Mouse (Mus musculus) ES-E14 (cell line): ENCODE data around the gene Ldhd. TPM values are rescaled to one million over a fixed set of nuclear protein-coding genes. Genes with fewer than 3 reads are reported as not detected.

Experiments
- DNase-seq: peaks from one replicate; pipeline ENCODE4 v3.0.0-alpha.2; 2013; ENCODE audit warnings: low read depth, low spot score
- H3K27ac ChIP-seq: 2 replicates; pipeline ENCODE4 v1.5.1; 2012; ENCODE audit warnings: low read depth, mild to moderate bottlenecking, low read length, moderate library complexity, mixed read lengths; ENCODE audit not compliant: poor library complexity, insufficient read depth, severe bottlenecking
- H3K36me3 ChIP-seq: 2 replicates; pipeline ENCODE4 v1.6.1; 2012; ENCODE audit warnings: mild to moderate bottlenecking, low read length, moderate library complexity, mixed read lengths; ENCODE audit not compliant: control insufficient read depth, poor library complexity, insufficient read depth, severe bottlenecking
- H3K4me1 ChIP-seq, 2 experiments: fragments of 150-350 bp in 1 of 2; sonication (generic) in 1 of 2; 2 replicates each; pipeline ENCODE4 v1.6.1; 2012; ENCODE audit warnings: low read length in 2 of 2, mild to moderate bottlenecking in 1 of 2, mixed read lengths in 1 of 2; ENCODE audit not compliant: control insufficient read depth in 2 of 2, insufficient read depth in 2 of 2, poor library complexity in 1 of 2
- H3K4me3 ChIP-seq, 2 experiments: fragments of 150-350 bp in 1 of 2; sonication (generic) in 1 of 2; 2 replicates each; pipeline ENCODE4 v1.5.1; 2012; ENCODE audit warnings: low read length in 2 of 2, low read depth in 1 of 2, mild to moderate bottlenecking in 1 of 2, mixed read lengths in 1 of 2; ENCODE audit not compliant: insufficient read depth in 1 of 2, poor library complexity in 1 of 2, severe bottlenecking in 1 of 2
- H3K9ac ChIP-seq: 2 replicates; pipeline ENCODE4 v1.6.1; 2012; ENCODE audit warnings: low read depth, mild to moderate bottlenecking, low read length, mixed read lengths; ENCODE audit not compliant: poor library complexity, insufficient read depth, severe bottlenecking
- H3K9me3 ChIP-seq: fragments of 150-350 bp; sonication (generic); 2 replicates; pipeline ENCODE4 v1.6.1; 2012; ENCODE audit warnings: low read depth, mild to moderate bottlenecking, low read length; ENCODE audit not compliant: control insufficient read depth, insufficient read depth
- CHD2 ChIP-seq: IDR thresholded peaks from 2 replicates; pipeline ENCODE4 v1.6.1; 2014; ENCODE audit warnings: mild to moderate bottlenecking, low read depth, low read length, inconsistent platforms
- HCFC1 ChIP-seq: IDR thresholded peaks from 2 replicates; pipeline ENCODE4 v1.6.1; 2012; ENCODE audit warnings: low read length, inconsistent platforms, borderline replicate concordance; ENCODE audit not compliant: insufficient read depth
- MAFK ChIP-seq: IDR thresholded peaks from 2 replicates; pipeline ENCODE4 v1.6.1; 2014; ENCODE audit warnings: mild to moderate bottlenecking, low read depth, low read length, inconsistent platforms; ENCODE audit not compliant: insufficient read depth
- ZC3H11A ChIP-seq: IDR thresholded peaks from 2 replicates; pipeline ENCODE4 v1.6.1; 2012; ENCODE audit warnings: low read depth, mild to moderate bottlenecking, inconsistent platforms, low read length, borderline replicate concordance
- ZNF384 ChIP-seq: IDR thresholded peaks from 2 replicates; pipeline ENCODE4 v1.6.1; 2012; ENCODE audit warnings: low read depth, low read length, inconsistent platforms
- in situ Hi-C, 2 experiments: fragments of 600-800 bp; cut with MboI; formaldehyde crosslinking; loops; one replicate each; pipeline ENCODE4 v1.15.1; 2025; ENCODE audit warnings: low sequenced_read_pairs in 2 of 2, inconsistent platforms in 1 of 2; ENCODE audit not compliant: unreplicated experiment in 2 of 2
- total RNA-seq: library from RNA; depleted of rRNA; stranded (reverse); fragments of 300-350 nt; gene quantifications from 2 replicates; pipeline ENCODE4 v1.2.3, GENCODE M21; 2012

The Ldhd gene
- total RNA-seq, 1 experiment = 0.49 TPM

- H3K27ac ChIP-seq = no peak overlapping the region
- no peaks in the 10 kb centered on the region for H3K9me3 ChIP-seq
- peaks cover 0 to 36% of the 10 kb centered on the region in 2 experiments; a peak in 2 of 4 replicates for H3K4me1 ChIP-seq
- peak overlapping the region; percentile 18 to 46; a peak in 2 of 4 replicates for H3K4me3 ChIP-seq
- no peak for DNase-seq
- H3K9ac ChIP-seq = peak overlapping the region; percentile 24; the same call in 1 of the 2 replicates
- in situ Hi-C loops = no loop called here
- H3K36me3 ChIP-seq = 0 out of 2 replicates have a peak, but pooled peaks cover 1% of the 10 kb centered on the region
- TF ChIP-seq MAFK (no peak), ZNF384 (no peak), HCFC1 (no peak)
Observed at GRCm38 (mm10) chr8:111627923-111628322, 2.3 kb downstream of the Ldhd start.

- Histone ChIP-seq H3K4me3 (no peak overlapping the region), H3K36me3 (peaks cover 3% of the 10 kb centered on the region; the same call in 1 of the 2 replicates)
Observed at GRCm38 (mm10) chr8:111626933-111627332, 3.2 kb downstream of the Ldhd start.

GRCm38 (mm10) chr8:111626528-111626820 is 3.7 kb downstream of the Ldhd start:
- TF ChIP-seq HCFC1 = no peak
- no peak overlapping the region for H3K9ac ChIP-seq
- no peak overlapping the region for H3K4me3 ChIP-seq
- H3K27ac ChIP-seq = no peak overlapping the region
- no peaks in the 10 kb centered on the region for H3K9me3 ChIP-seq
- in situ Hi-C loops = no loop called here
- no peak for DNase-seq
- peaks cover 3 to 47% of the 10 kb centered on the region in 2 experiments; a peak in 2 of 4 replicates for H3K4me1 ChIP-seq
- H3K36me3 ChIP-seq = peaks cover 6% of the 10 kb centered on the region; the same call in 1 of the 2 replicates

More at GRCm38 (mm10) chr8:111626933-111627332, 3.2 kb downstream of the Ldhd start:
- DNase-seq = no peak
- Histone ChIP-seq H3K9me3 (no peaks in the 10 kb centered on the region), H3K27ac (no peak overlapping the region), H3K9ac (no peak overlapping the region), H3K4me1 (peaks cover under 1 to 42% of the 10 kb centered on the region in 2 experiments; a peak in 2 of 4 replicates)
- in situ Hi-C loops = no loop called here
- TF ChIP-seq ZC3H11A = no peak
- TF ChIP-seq CHD2 = no peak
- no peak for TF ChIP-seq HCFC1
- no peak for TF ChIP-seq MAFK
- TF ChIP-seq ZNF384 = no peak

- peaks cover 6% of the 10 kb centered on the region; the same call in 1 of the 2 replicates for H3K36me3 ChIP-seq
- H3K9me3 ChIP-seq = no peaks in the 10 kb centered on the region
- 0 out of 2 replicates have a peak, but pooled peaks have one; percentile 55 for TF ChIP-seq ZC3H11A
- TF ChIP-seq CHD2 = no peak
- no peak overlapping the region; the same call in 1 of the 2 replicates for H3K27ac ChIP-seq
- DNase-seq = peak; percentile 91
- peaks cover 3 to 49% of the 10 kb centered on the region in 2 experiments; a peak in 3 of 4 replicates for H3K4me1 ChIP-seq
- no peak overlapping the region for H3K9ac ChIP-seq
- H3K4me3 ChIP-seq = no peak overlapping the region
- in situ Hi-C loops = no loop called here
Observed at GRCm38 (mm10) chr8:111625694-111626527, 4.3 kb downstream of the Ldhd start.

GRCm38 (mm10) chr8:111624853-111625221 is 5.3 kb downstream of the Ldhd start:
- Histone ChIP-seq H3K36me3 (peaks cover 6% of the 10 kb centered on the region; the same call in 1 of the 2 replicates), H3K9me3 (no peaks in the 10 kb centered on the region), H3K4me3 (no peak overlapping the region; a peak in 2 of 4 replicates), H3K4me1 (peaks cover 3 to 44% of the 10 kb centered on the region in 2 experiments; a peak in 3 of 4 replicates), H3K27ac (no peak overlapping the region), H3K9ac (no peak overlapping the region)
- no peak for DNase-seq
- in situ Hi-C loops = no loop called here
- no peak for TF ChIP-seq CHD2
- TF ChIP-seq ZC3H11A = no peak
- no peak for TF ChIP-seq ZNF384
- TF ChIP-seq MAFK = no peak
- no peak for TF ChIP-seq HCFC1
